ENCODE assay signal across 13 mouse cellular contexts in genomic region chr2:179648573-179649263, GRCm38 (mm10).
A peak's percentile ranks its signal among the peaks of the same experiment; 100 is the strongest.
DNase-seq lines count a peak whose midpoint lies in the region; ATAC-seq and TF ChIP-seq lines count a peak whose summit lies in the region.
"Had no signal": no experiment of that assay in that cellular context is flagged by ENCODE, and none has a peak within 500 bp of the region (broad histone marks: within the 10 kb centered on the region; RNA-seq: fewer than 3 reads in every experiment).

No protein-coding gene starts in this region.

- no peak for TF ChIP-seq EP300 in heart, postnatal 0 days (IDR thresholded peaks at IDR 0.05; ENCODE audit: low read depth)

- no peaks in the 10 kb centered on the region for H3K27me3 ChIP-seq in heart, postnatal 0 days (ENCODE audit: control insufficient read depth, insufficient read depth, low read length)
- peaks cover 17% of the 10 kb centered on the region; the same call in 1 of the 2 replicates for H3K27me3 ChIP-seq in heart, embryonic 10.5 days (ENCODE audit: insufficient read depth, poor library complexity, severe bottlenecking)
- H3K27me3 ChIP-seq in intestine, postnatal 0 days (replicated peaks; ENCODE audit: control insufficient read depth, insufficient read depth, low read length): no peaks in the 10 kb centered on the region
- no peaks in the 10 kb centered on the region for H3K27me3 ChIP-seq in midbrain, postnatal 0 days (ENCODE audit: insufficient read depth, low read length)
- H3K27me3 ChIP-seq: forebrain, embryonic 12.5 days; lung, embryonic 15.5 days had no signal

- no peak for TF ChIP-seq CTCF in heart, postnatal 0 days (IDR thresholded peaks at IDR 0.05; ENCODE audit: low read depth)
- TF ChIP-seq CTCF in intestine, postnatal 0 days (IDR thresholded peaks at IDR 0.05; ENCODE audit: low read depth): no peak
- no peak for TF ChIP-seq CTCF in midbrain, postnatal 0 days (IDR thresholded peaks at IDR 0.05)

- no peak for DNase-seq in heart, postnatal 0 days (ENCODE audit: low spot score)
- DNase-seq in heart, embryonic 10.5 days (ENCODE audit: low spot score): no peak
- DNase-seq in A20 (ENCODE audit: low read depth, low spot score) (peak; percentile 42), NIH3T3 (ENCODE audit: low read depth) (peak; percentile 48)
- DNase-seq in induced T-regulatory cell, adult 2 months (ENCODE audit: low read depth): peak; percentile 65
- no peak for DNase-seq in adrenal gland, postnatal 10 days
- DNase-seq in midbrain, postnatal 0 days (ENCODE audit: low spot score): no peak
- DNase-seq: embryo, embryonic 11 days; heart, adult 2 months had no signal

- no peak for ATAC-seq in heart, postnatal 0 days (ENCODE audit: insufficient read depth, low read depth)
- no peak for ATAC-seq in intestine, postnatal 0 days
- ATAC-seq in midbrain, postnatal 0 days (ENCODE audit: low FRiP score): no peak

- 0 out of 2 replicates have a peak, but pooled peaks cover 4% of the 10 kb centered on the region for H3K9me3 ChIP-seq in heart, postnatal 0 days (replicated peaks; ENCODE audit: control insufficient read depth, low read length)
- 0 out of 2 replicates have a peak, but pooled peaks cover 4% of the 10 kb centered on the region for H3K9me3 ChIP-seq in heart, embryonic 10.5 days
- H3K9me3 ChIP-seq in intestine, postnatal 0 days (ENCODE audit: control insufficient read depth): no peaks in the 10 kb centered on the region
- no peaks in the 10 kb centered on the region for H3K9me3 ChIP-seq in midbrain, postnatal 0 days (ENCODE audit: low read length)
- H3K9me3 ChIP-seq: lung, embryonic 15.5 days had no signal

- no peaks in the 10 kb centered on the region for H3K36me3 ChIP-seq in heart, postnatal 0 days (replicated peaks; ENCODE audit: control insufficient read depth, insufficient read depth, low read length)
- no peaks in the 10 kb centered on the region for H3K36me3 ChIP-seq in heart, embryonic 10.5 days
- H3K36me3 ChIP-seq in intestine, postnatal 0 days (ENCODE audit: control insufficient read depth, insufficient read depth): no peaks in the 10 kb centered on the region
- H3K36me3 ChIP-seq in midbrain, postnatal 0 days (ENCODE audit: insufficient read depth, low read length): no peaks in the 10 kb centered on the region
- H3K36me3 ChIP-seq: forebrain, embryonic 12.5 days; hindbrain, embryonic 12.5 days; lung, embryonic 15.5 days had no signal

- no peaks in the 10 kb centered on the region for H3K4me1 ChIP-seq in heart, postnatal 0 days (ENCODE audit: control insufficient read depth, insufficient read depth)
- peaks cover 14% of the 10 kb centered on the region for H3K4me1 ChIP-seq in heart, embryonic 10.5 days
- H3K4me1 ChIP-seq in intestine, postnatal 0 days (replicated peaks; ENCODE audit: control insufficient read depth, insufficient read depth, low read length): no peaks in the 10 kb centered on the region
- peaks cover 4% of the 10 kb centered on the region; the same call in 1 of the 2 replicates for H3K4me1 ChIP-seq in midbrain, postnatal 0 days (ENCODE audit: insufficient read depth, low read length)
- H3K4me1 ChIP-seq: lung, embryonic 15.5 days had no signal

- H3K4me3 ChIP-seq in heart, postnatal 0 days (ENCODE audit: low read depth, low read length): no peak overlapping the region
- H3K4me3 ChIP-seq in heart, embryonic 10.5 days: no peak overlapping the region
- H3K4me3 ChIP-seq in intestine, postnatal 0 days (ENCODE audit: low read depth, low read length): no peak overlapping the region
- no peak overlapping the region for H3K4me3 ChIP-seq in midbrain, postnatal 0 days (ENCODE audit: low read depth, low read length)
- H3K4me3 ChIP-seq: forebrain, embryonic 12.5 days; heart, adult 2 months; hindbrain, embryonic 12.5 days; lung, embryonic 15.5 days had no signal

- H3K9ac ChIP-seq in heart, postnatal 0 days (replicated peaks; ENCODE audit: low read depth, low read length): no peak overlapping the region
- H3K9ac ChIP-seq in intestine, postnatal 0 days (ENCODE audit: low read depth, low read length): no peak overlapping the region
- H3K9ac ChIP-seq in midbrain, postnatal 0 days (replicated peaks; ENCODE audit: low read length, poor library complexity, severe bottlenecking): no peak overlapping the region
- H3K9ac ChIP-seq: forebrain, embryonic 12.5 days; hindbrain, embryonic 12.5 days; lung, embryonic 15.5 days had no signal

- peak overlapping the region; percentile 18; the same call in 1 of the 2 replicates for H3K4me2 ChIP-seq in heart, postnatal 0 days (ENCODE audit: low read depth, low read length)
- no peak overlapping the region for H3K4me2 ChIP-seq in intestine, postnatal 0 days (replicated peaks; ENCODE audit: low read depth)
- H3K4me2 ChIP-seq in midbrain, postnatal 0 days (ENCODE audit: low read depth, low read length, poor library complexity, severe bottlenecking): no peak overlapping the region
- H3K4me2 ChIP-seq: forebrain, embryonic 12.5 days; hindbrain, embryonic 12.5 days; lung, embryonic 15.5 days had no signal

- WGBS in heart, postnatal 0 days: 77% methylated on average over 20 of the region's 20 CpGs
- WGBS in heart, embryonic 10.5 days: 81% methylated on average over 20 of the region's 20 CpGs
- 81% methylated on average over 20 of the region's 20 CpGs for WGBS in intestine, postnatal 0 days
- 56% methylated on average over 20 of the region's 20 CpGs for WGBS in midbrain, postnatal 0 days

- no peak overlapping the region for H3K27ac ChIP-seq in heart, postnatal 0 days (ENCODE audit: low read depth)
- H3K27ac ChIP-seq in heart, embryonic 10.5 days: no peak overlapping the region
- no peak overlapping the region for H3K27ac ChIP-seq in intestine, postnatal 0 days (ENCODE audit: low read depth, low read length)
- H3K27ac ChIP-seq in midbrain, postnatal 0 days (ENCODE audit: low read depth, low read length): no peak overlapping the region
- H3K27ac ChIP-seq: heart, adult 2 months; hindbrain, embryonic 12.5 days; lung, embryonic 15.5 days had no signal

Comparison
In these comparisons a context has a peak if more than half of its experiments do, and no peak if none do; other contexts are left out.
1. DNase-seq: peak in A20 (single experiment), NIH3T3 (single experiment) and induced T-regulatory cell, adult 2 months (single experiment); none in heart, postnatal 0 days (single experiment), heart, embryonic 10.5 days (single experiment), adrenal gland, postnatal 10 days (single experiment) and midbrain, postnatal 0 days (single experiment).